Mouse (Mus musculus): ENCODE data around the gene Repin1. TPM values are rescaled to one million over a fixed set of nuclear protein-coding genes. Genes with fewer than 3 reads are reported as not detected.

Gene Repin1
- polyA plus RNA-seq, 1 experiment = 15.3 TPM

GRCm38 (mm10) chr6:48595278-48595677 is 1.6 kb downstream of the Repin1 start:
- Histone ChIP-seq H3K79me2 (ENCODE audit: control insufficient read depth, insufficient read depth) (peaks cover 21% of the 10 kb centered on the region), H3ac (ENCODE audit: control insufficient read depth, insufficient read length) (no peak overlapping the region), H3K4me2 (ENCODE audit: low read depth) (peak overlapping the region; percentile 81), H3K27me3 (ENCODE audit: control insufficient read depth, insufficient read depth, insufficient read length) (no peaks in the 10 kb centered on the region), H3K36me3 (ENCODE audit: control insufficient read depth, insufficient read depth) (peaks cover 9% of the 10 kb centered on the region), H3K4me3 (peak overlapping the region; percentile 61)
- TF ChIP-seq POLR2A (IDR thresholded peaks at IDR 0.05; ENCODE audit: insufficient read length, low read depth) = no peak
- peak in 1 of 3 experiments; percentile 29 for TF ChIP-seq MYOD1 (IDR thresholded peaks at IDR 0.05; ENCODE audit: control insufficient read depth in 1 of 3, insufficient read length in 2 of 3, low read depth in 2 of 3)

DNA sequence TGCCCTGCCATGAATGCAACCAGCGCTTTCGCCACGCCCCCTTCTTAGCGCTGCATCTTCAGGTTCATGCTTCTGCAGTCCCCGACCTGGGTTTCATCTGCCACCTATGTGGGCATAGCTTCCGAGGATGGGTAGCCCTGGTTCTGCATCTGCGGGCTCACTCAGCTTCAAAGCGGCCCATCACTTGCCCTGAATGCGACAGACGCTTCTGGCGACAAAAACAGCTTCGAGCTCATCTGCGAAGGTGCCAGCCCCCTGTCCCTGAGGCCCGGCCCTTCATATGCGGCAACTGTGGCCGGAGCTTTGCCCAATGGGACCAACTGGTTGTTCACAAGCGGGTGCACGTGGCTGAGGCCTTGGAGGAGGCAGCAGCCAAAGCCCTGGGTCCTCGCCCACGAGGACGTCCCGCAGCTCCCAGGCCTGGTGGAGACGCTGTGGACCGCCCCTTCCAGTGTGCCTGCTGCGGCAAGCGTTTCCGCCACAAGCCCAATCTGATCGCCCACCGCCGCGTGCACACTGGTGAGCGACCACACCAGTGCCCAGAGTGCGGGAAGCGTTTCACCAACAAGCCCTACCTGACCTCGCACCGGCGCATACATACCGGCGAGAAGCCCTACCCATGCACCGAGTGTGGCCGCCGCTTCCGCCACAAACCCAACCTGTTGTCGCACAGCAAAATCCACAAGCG is 3.0 kb downstream of the Repin1 start:
- no peak overlapping the region for H3K4me3 ChIP-seq
- no peak for TF ChIP-seq MAX (IDR thresholded peaks at IDR 0.05; ENCODE audit: low read depth)
- TF ChIP-seq SRF (IDR thresholded peaks at IDR 0.05; ENCODE audit: control insufficient read depth, insufficient read length, low read depth) = no peak
- no peak for TF ChIP-seq MYOG (IDR thresholded peaks at IDR 0.05; ENCODE audit: control insufficient read depth in 1 of 3, insufficient read depth in 1 of 3, insufficient read length in 2 of 3, low read depth in 2 of 3)
- no peak for TF ChIP-seq TCF3 (IDR thresholded peaks at IDR 0.05; ENCODE audit: insufficient read length, low read depth)
- no peak for TF ChIP-seq REST (IDR thresholded peaks at IDR 0.05; ENCODE audit: insufficient read depth, insufficient read length)
- no peak for TF ChIP-seq POLR2AphosphoS2 (IDR thresholded peaks at IDR 0.05; ENCODE audit: insufficient read length, low read depth)
- TF ChIP-seq TCF12 (IDR thresholded peaks at IDR 0.05; ENCODE audit: insufficient read depth, poor library complexity, severe bottlenecking) = no peak
- no peak for TF ChIP-seq CEBPB (IDR thresholded peaks at IDR 0.05; ENCODE audit: insufficient read depth, poor library complexity, severe bottlenecking)
- TF ChIP-seq USF1 (IDR thresholded peaks at IDR 0.05; ENCODE audit: low read depth) = no peak
- no peak for TF ChIP-seq MYOD1 (IDR thresholded peaks at IDR 0.05; ENCODE audit: control insufficient read depth in 1 of 3, insufficient read length in 2 of 3, low read depth in 2 of 3)
- TF ChIP-seq POLR2A (IDR thresholded peaks at IDR 0.05; ENCODE audit: insufficient read length, low read depth) = no peak
- no peak for TF ChIP-seq E2F4 (IDR thresholded peaks at IDR 0.05; ENCODE audit: insufficient read depth)
- no peak overlapping the region for H3K4me2 ChIP-seq (ENCODE audit: low read depth)
- H3K27me3 ChIP-seq (ENCODE audit: control insufficient read depth, insufficient read depth, insufficient read length) = no peaks in the 10 kb centered on the region
- peaks cover 9% of the 10 kb centered on the region for H3K36me3 ChIP-seq (ENCODE audit: control insufficient read depth, insufficient read depth)
- H3ac ChIP-seq (ENCODE audit: control insufficient read depth, insufficient read length) = no peak overlapping the region
- peaks cover 21% of the 10 kb centered on the region for H3K79me2 ChIP-seq (ENCODE audit: control insufficient read depth, insufficient read depth)

DNA sequence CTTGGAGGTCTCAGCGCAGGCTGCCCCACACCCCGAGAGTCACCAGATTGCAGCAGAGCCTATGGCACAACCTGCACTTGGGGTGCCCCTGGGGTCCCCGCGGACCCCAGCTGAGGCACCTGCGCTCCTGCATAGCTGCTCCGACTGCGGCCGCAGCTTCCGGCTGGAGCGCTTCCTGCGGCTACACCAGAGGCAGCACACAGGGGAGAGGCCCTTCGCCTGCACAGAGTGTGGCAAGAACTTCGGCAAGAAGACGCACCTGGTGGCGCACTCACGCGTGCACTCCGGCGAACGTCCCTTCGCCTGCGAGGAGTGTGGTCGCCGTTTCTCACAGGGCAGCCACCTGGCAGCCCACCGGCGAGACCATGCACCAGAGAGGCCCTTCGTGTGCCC is 3.5 kb downstream of the Repin1 start:
- peaks cover 21% of the 10 kb centered on the region for H3K79me2 ChIP-seq (ENCODE audit: control insufficient read depth, insufficient read depth)
- H3K36me3 ChIP-seq (ENCODE audit: control insufficient read depth, insufficient read depth) = peaks cover 9% of the 10 kb centered on the region
- H3K4me2 ChIP-seq (ENCODE audit: low read depth) = no peak overlapping the region
- no peak overlapping the region for H3ac ChIP-seq (ENCODE audit: control insufficient read depth, insufficient read length)
- TF ChIP-seq POLR2A (IDR thresholded peaks at IDR 0.05; ENCODE audit: insufficient read length, low read depth) (peak; percentile 21), SRF (IDR thresholded peaks at IDR 0.05; ENCODE audit: control insufficient read depth, insufficient read length, low read depth) (no peak), TCF3 (IDR thresholded peaks at IDR 0.05; ENCODE audit: insufficient read length, low read depth) (no peak)
- no peaks in the 10 kb centered on the region for H3K27me3 ChIP-seq (ENCODE audit: control insufficient read depth, insufficient read depth, insufficient read length)
- no peak overlapping the region for H3K4me3 ChIP-seq

- H3K4me3 ChIP-seq = no peak overlapping the region
- H3K79me2 ChIP-seq (ENCODE audit: control insufficient read depth, insufficient read depth) = peaks cover 10% of the 10 kb centered on the region
- H3ac ChIP-seq (ENCODE audit: control insufficient read depth, insufficient read length) = no peak overlapping the region
- peak overlapping the region; percentile 95 for H3K4me2 ChIP-seq (ENCODE audit: low read depth)
- H3K36me3 ChIP-seq (ENCODE audit: control insufficient read depth, insufficient read depth) = peaks cover 14% of the 10 kb centered on the region
- TF ChIP-seq MYOD1 (IDR thresholded peaks at IDR 0.05; ENCODE audit: control insufficient read depth in 1 of 3, insufficient read length in 2 of 3, low read depth in 2 of 3) = no peak
- no peak for TF ChIP-seq MAX (IDR thresholded peaks at IDR 0.05; ENCODE audit: low read depth)
- no peak for TF ChIP-seq POLR2A (IDR thresholded peaks at IDR 0.05; ENCODE audit: insufficient read length, low read depth)
- TF ChIP-seq MYOG (IDR thresholded peaks at IDR 0.05; ENCODE audit: control insufficient read depth in 1 of 3, insufficient read depth in 1 of 3, insufficient read length in 2 of 3, low read depth in 2 of 3) = no peak
- TF ChIP-seq REST (IDR thresholded peaks at IDR 0.05; ENCODE audit: insufficient read depth, insufficient read length) = no peak
- no peak for TF ChIP-seq CEBPB (IDR thresholded peaks at IDR 0.05; ENCODE audit: insufficient read depth, poor library complexity, severe bottlenecking)
- no peak for TF ChIP-seq TCF12 (IDR thresholded peaks at IDR 0.05; ENCODE audit: insufficient read depth, poor library complexity, severe bottlenecking)
- no peak for TF ChIP-seq TCF3 (IDR thresholded peaks at IDR 0.05; ENCODE audit: insufficient read length, low read depth)
- no peak for TF ChIP-seq SRF (IDR thresholded peaks at IDR 0.05; ENCODE audit: control insufficient read depth, insufficient read length, low read depth)
- TF ChIP-seq USF1 (IDR thresholded peaks at IDR 0.05; ENCODE audit: low read depth) = no peak
- TF ChIP-seq POLR2AphosphoS2 (IDR thresholded peaks at IDR 0.05; ENCODE audit: insufficient read length, low read depth) = no peak
- no peak for TF ChIP-seq E2F4 (IDR thresholded peaks at IDR 0.05; ENCODE audit: insufficient read depth)
- no peaks in the 10 kb centered on the region for H3K27me3 ChIP-seq (ENCODE audit: control insufficient read depth, insufficient read depth, insufficient read length)
These were observed 6.9 kb downstream of the Repin1 start for GRCm38 (mm10) chr6:48600594-48600993.

DNA sequence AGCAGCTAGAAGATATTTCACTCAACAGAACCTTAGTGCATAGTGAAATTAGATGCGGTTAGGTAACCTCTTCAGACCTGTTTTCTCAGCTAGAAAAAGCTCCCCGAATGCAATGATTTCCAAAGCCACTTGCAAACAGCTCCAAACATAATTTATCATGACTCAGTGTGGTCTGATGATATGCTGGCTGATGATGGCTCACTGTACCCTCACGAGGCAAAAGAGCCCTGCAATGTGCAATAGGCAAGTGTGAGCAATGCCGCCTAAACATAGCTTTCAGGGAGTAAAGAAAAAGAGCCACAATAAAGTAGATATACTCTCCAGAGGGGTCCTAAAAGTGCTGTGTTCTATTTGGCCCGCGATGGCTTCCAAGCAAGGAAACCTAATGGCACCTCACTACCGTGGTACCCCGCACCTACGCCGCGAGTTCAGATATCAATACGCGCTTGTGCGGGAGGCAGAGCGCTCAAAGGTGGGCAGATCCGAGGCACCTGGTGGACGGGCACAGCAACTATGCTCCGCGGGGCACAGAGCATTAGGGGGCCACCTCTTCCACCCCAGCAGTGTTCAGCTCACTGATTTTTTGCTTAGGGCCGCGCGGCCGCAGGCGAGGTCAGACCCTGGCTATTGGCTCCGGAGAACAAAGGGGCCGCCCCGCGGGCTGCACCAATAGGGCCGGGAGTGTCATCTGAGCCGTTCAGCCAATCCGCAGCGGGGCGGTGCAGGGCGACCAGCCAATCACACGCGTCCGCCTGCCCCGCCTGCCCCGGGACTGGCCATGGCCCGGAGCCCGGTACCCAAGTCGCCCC is 7.8 kb downstream of the Repin1 start, which contains the start of gene Zfp775:
Gene Zfp775 (plus strand): TSS at position 793 of the 809 bp plus-strand sequence.
- Histone ChIP-seq H3K4me2 (ENCODE audit: low read depth) (peak within 1 kb of the TSS; percentile 95), H3K36me3 (ENCODE audit: control insufficient read depth, insufficient read depth) (peaks cover 14% of the 10 kb centered on the region), H3K4me3 (peak within 1 kb of the TSS; percentile 59), H3K79me2 (ENCODE audit: control insufficient read depth, insufficient read depth) (peaks cover 5% of the 10 kb centered on the region), H3ac (ENCODE audit: control insufficient read depth, insufficient read length) (peak within 1 kb of the TSS; percentile 60), H3K27me3 (ENCODE audit: control insufficient read depth, insufficient read depth, insufficient read length) (no peaks in the 10 kb centered on the region)
- TF ChIP-seq USF1 (IDR thresholded peaks at IDR 0.05; ENCODE audit: low read depth) = no peak
- TF ChIP-seq POLR2A (IDR thresholded peaks at IDR 0.05; ENCODE audit: insufficient read length, low read depth) = peak; percentile 78
- peak; percentile 89 for TF ChIP-seq POLR2AphosphoS2 (IDR thresholded peaks at IDR 0.05; ENCODE audit: insufficient read length, low read depth)
